Mouse (Mus musculus) ES-E14 (cell line): ENCODE data around the gene Vmn2r24. TPM values are rescaled to one million over a fixed set of nuclear protein-coding genes. Genes with fewer than 3 reads are reported as not detected.
A peak's percentile ranks its signal among the peaks of the same experiment; 100 is the strongest.
"Not testable (repeated sequence)": the region's sequence is repeated elsewhere in the genome, so short reads cannot be mapped to it uniquely, and the experiment has no call there.

ENCODE experiments used
- DNase-seq: peaks from one replicate; pipeline ENCODE4 v3.0.0-alpha.2; 2013; ENCODE audit warnings: low read depth, low spot score
- H3K27ac ChIP-seq: 2 replicates; pipeline ENCODE4 v1.5.1; 2012; ENCODE audit warnings: low read depth, mild to moderate bottlenecking, low read length, moderate library complexity, mixed read lengths; ENCODE audit not compliant: poor library complexity, insufficient read depth, severe bottlenecking
- H3K36me3 ChIP-seq: 2 replicates; pipeline ENCODE4 v1.6.1; 2012; ENCODE audit warnings: mild to moderate bottlenecking, low read length, moderate library complexity, mixed read lengths; ENCODE audit not compliant: control insufficient read depth, poor library complexity, insufficient read depth, severe bottlenecking
- H3K4me1 ChIP-seq, 2 experiments: fragments of 150-350 bp in 1 of 2; sonication (generic) in 1 of 2; 2 replicates each; pipeline ENCODE4 v1.6.1; 2012; ENCODE audit warnings: low read length in 2 of 2, mild to moderate bottlenecking in 1 of 2, mixed read lengths in 1 of 2; ENCODE audit not compliant: control insufficient read depth in 2 of 2, insufficient read depth in 2 of 2, poor library complexity in 1 of 2
- H3K4me3 ChIP-seq, 2 experiments: fragments of 150-350 bp in 1 of 2; sonication (generic) in 1 of 2; 2 replicates each; pipeline ENCODE4 v1.5.1; 2012; ENCODE audit warnings: low read length in 2 of 2, low read depth in 1 of 2, mild to moderate bottlenecking in 1 of 2, mixed read lengths in 1 of 2; ENCODE audit not compliant: insufficient read depth in 1 of 2, poor library complexity in 1 of 2, severe bottlenecking in 1 of 2
- H3K9ac ChIP-seq: 2 replicates; pipeline ENCODE4 v1.6.1; 2012; ENCODE audit warnings: low read depth, mild to moderate bottlenecking, low read length, mixed read lengths; ENCODE audit not compliant: poor library complexity, insufficient read depth, severe bottlenecking
- H3K9me3 ChIP-seq: fragments of 150-350 bp; sonication (generic); 2 replicates; pipeline ENCODE4 v1.6.1; 2012; ENCODE audit warnings: low read depth, mild to moderate bottlenecking, low read length; ENCODE audit not compliant: control insufficient read depth, insufficient read depth
- CHD2 ChIP-seq: IDR thresholded peaks from 2 replicates; pipeline ENCODE4 v1.6.1; 2014; ENCODE audit warnings: mild to moderate bottlenecking, low read depth, low read length, inconsistent platforms
- HCFC1 ChIP-seq: IDR thresholded peaks from 2 replicates; pipeline ENCODE4 v1.6.1; 2012; ENCODE audit warnings: low read length, inconsistent platforms, borderline replicate concordance; ENCODE audit not compliant: insufficient read depth
- MAFK ChIP-seq: IDR thresholded peaks from 2 replicates; pipeline ENCODE4 v1.6.1; 2014; ENCODE audit warnings: mild to moderate bottlenecking, low read depth, low read length, inconsistent platforms; ENCODE audit not compliant: insufficient read depth
- ZC3H11A ChIP-seq: IDR thresholded peaks from 2 replicates; pipeline ENCODE4 v1.6.1; 2012; ENCODE audit warnings: low read depth, mild to moderate bottlenecking, inconsistent platforms, low read length, borderline replicate concordance
- ZNF384 ChIP-seq: IDR thresholded peaks from 2 replicates; pipeline ENCODE4 v1.6.1; 2012; ENCODE audit warnings: low read depth, low read length, inconsistent platforms
- in situ Hi-C, 2 experiments: fragments of 600-800 bp; cut with MboI; formaldehyde crosslinking; loops; one replicate each; pipeline ENCODE4 v1.15.1; 2025; ENCODE audit warnings: low sequenced_read_pairs in 2 of 2, inconsistent platforms in 1 of 2; ENCODE audit not compliant: unreplicated experiment in 2 of 2
- total RNA-seq: library from RNA; depleted of rRNA; stranded (reverse); fragments of 300-350 nt; gene quantifications from 2 replicates; pipeline ENCODE4 v1.2.3, GENCODE M21; 2012; rRNA removed

The Vmn2r24 gene
- total RNA-seq, result not detected in 2 replicates

DNA sequence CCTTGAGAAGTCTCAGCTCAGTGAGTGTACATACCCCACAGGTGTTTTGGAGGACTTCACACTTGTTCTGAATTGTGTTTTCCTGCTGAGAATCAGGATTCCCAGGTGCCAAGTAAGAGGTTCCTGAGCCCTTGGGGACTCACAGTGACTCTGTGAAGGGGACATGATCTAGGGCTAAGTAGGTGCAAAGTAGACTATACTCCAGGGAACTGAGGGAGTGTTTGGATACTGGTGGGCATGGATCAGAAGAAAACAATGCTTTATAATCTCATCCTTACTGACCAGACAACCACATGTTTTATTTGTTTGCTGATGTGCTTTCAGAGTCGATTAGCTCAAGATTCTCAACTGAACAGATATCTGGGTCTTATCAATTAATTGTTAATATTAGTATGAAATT, at the start of gene Vmn2r24:
Gene Vmn2r24 (plus strand): TSS at position 301 of the 400 bp plus-strand sequence.
- no peak within 1 kb of the TSS for H3K4me3 ChIP-seq
- H3K4me1 ChIP-seq, result no peaks in the 10 kb centered on the region
- DNase-seq, result no peak
- H3K27ac ChIP-seq, result no peak within 1 kb of the TSS
- no peaks in the 10 kb centered on the region for H3K9me3 ChIP-seq
- no peaks in the 10 kb centered on the region for H3K36me3 ChIP-seq
- in situ Hi-C loops, result loop anchor here in 1 of 2 experiments (25.0 kb wide), 1 partner anchor 109 kb away; no protein-coding TSS in a partner anchor
- no peak within 1 kb of the TSS for H3K9ac ChIP-seq
- no peak for TF ChIP-seq HCFC1
- TF ChIP-seq ZNF384, result no peak
- TF ChIP-seq CHD2, result no peak
- no peak for TF ChIP-seq ZC3H11A
- no peak for TF ChIP-seq MAFK

- Histone ChIP-seq H3K9ac (no peak overlapping the region), H3K4me3 (no peak overlapping the region), H3K4me1 (no peaks in the 10 kb centered on the region), H3K27ac (no peak overlapping the region), H3K36me3 (no peaks in the 10 kb centered on the region), H3K9me3 (no peaks in the 10 kb centered on the region)
- no peak for DNase-seq
- TF ChIP-seq MAFK (no peak), HCFC1 (no peak), CHD2 (no peak), ZC3H11A (no peak), ZNF384 (no peak)
- in situ Hi-C loops, result no loop called here
Observed at GRCm38 (mm10) chr6:123770031-123770430, 8.6 kb upstream of the Vmn2r24 start.

- no peak overlapping the region for H3K27ac ChIP-seq
- no peak overlapping the region for H3K4me3 ChIP-seq
- H3K9ac ChIP-seq, result no peak overlapping the region
- H3K4me1 ChIP-seq, result no peaks in the 10 kb centered on the region
- TF ChIP-seq ZC3H11A (no peak), MAFK (peak; percentile 84)
- no peak for DNase-seq
- in situ Hi-C loops, result loop anchor here in 1 of 2 experiments (25.0 kb wide), 1 partner anchor 102 kb away; no protein-coding TSS in a partner anchor
- H3K36me3 ChIP-seq, result no peaks in the 10 kb centered on the region
- no peaks in the 10 kb centered on the region for H3K9me3 ChIP-seq
Observed at GRCm38 (mm10) chr6:123784857-123785256, 6.2 kb downstream of the Vmn2r24 start.

- Histone ChIP-seq H3K9ac (no peak overlapping the region), H3K36me3 (no peaks in the 10 kb centered on the region), H3K4me3 (peak overlapping the region; percentile 22 to 26; a peak in 3 of 4 replicates), H3K27ac (no peak overlapping the region), H3K4me1 (no peaks in the 10 kb centered on the region), H3K9me3 (no peaks in the 10 kb centered on the region)
- in situ Hi-C loops, result loop anchor here in 1 of 2 experiments (25.0 kb wide), 1 partner anchor 94 kb away; no protein-coding TSS in a partner anchor
- TF ChIP-seq ZC3H11A (peak; percentile 9; the same call in 1 of the 2 replicates), ZNF384 (no peak)
- no peak for DNase-seq
Observed at GRCm38 (mm10) chr6:123793746-123794145, 15.1 kb downstream of the Vmn2r24 start.

- H3K4me3 ChIP-seq, H3K4me1 ChIP-seq, in situ Hi-C loops, H3K36me3 ChIP-seq, H3K9me3 ChIP-seq, DNase-seq, H3K9ac ChIP-seq, H3K27ac ChIP-seq: not testable (repeated sequence)
Observed at GRCm38 (mm10) chr6:123810291-123810690, 31.6 kb downstream of the Vmn2r24 start.
